Mouse (Mus musculus) kidney, postnatal 0 days (tissue): ENCODE measurements around the gene Unc13b. TPM values are rescaled to one million over a fixed set of nuclear protein-coding genes. Genes with fewer than 3 reads are reported as not detected.
A peak's percentile ranks its signal among the peaks of the same experiment; 100 is the strongest.

Experiments
- ATAC-seq: fragments of 200-750 bp; cut with Nextera tagmentation; replicated peaks from 2 replicates; pipeline ENCODE4 v1.8.0; 2017; ENCODE audit warnings: low read depth, moderate number of reproducible peaks, moderate TSS enrichment, moderate library complexity; ENCODE audit not compliant: low FRiP score
- DNase-seq: peaks from one replicate; pipeline ENCODE4 v3.0.0-alpha.2; 2016; ENCODE audit warnings: low spot score
- H3K27ac ChIP-seq: fragments of 300-500 bp; sonication (generic); 2 replicates; pipeline ENCODE4 v1.5.1; 2014; ENCODE audit warnings: mild to moderate bottlenecking
- H3K27me3 ChIP-seq: fragments of 300-500 bp; sonication (generic); 2 replicates; pipeline ENCODE4 v1.6.1; 2014; ENCODE audit warnings: low read length, mixed read lengths; ENCODE audit not compliant: insufficient read depth
- H3K36me3 ChIP-seq: fragments of 300-500 bp; sonication (generic); 2 replicates; pipeline ENCODE4 v1.6.1; 2014; ENCODE audit warnings: low read length, mixed read lengths; ENCODE audit not compliant: insufficient read depth
- H3K4me1 ChIP-seq: fragments of 300-500 bp; sonication (generic); replicated peaks from 2 replicates; pipeline ENCODE4 v1.6.1; 2014; ENCODE audit warnings: antibody characterized with exemption, low read length, mixed read lengths; ENCODE audit not compliant: insufficient read depth
- H3K4me2 ChIP-seq: fragments of 300-500 bp; sonication (generic); 2 replicates; pipeline ENCODE4 v1.6.1; 2014; ENCODE audit warnings: mild to moderate bottlenecking, low read length, moderate library complexity, mixed read lengths
- H3K4me3 ChIP-seq: fragments of 300-500 bp; sonication (generic); replicated peaks from 2 replicates; pipeline ENCODE4 v1.5.1; 2014; ENCODE audit warnings: low read depth, low read length
- H3K9ac ChIP-seq: fragments of 300-500 bp; sonication (generic); 2 replicates; pipeline ENCODE4 v1.6.1; 2014; ENCODE audit warnings: low read depth, low read length
- H3K9me3 ChIP-seq: fragments of 300-500 bp; sonication (generic); replicated peaks from 2 replicates; pipeline ENCODE4 v1.6.1; 2016; ENCODE audit warnings: low read length, inconsistent platforms, mixed read lengths
- CTCF ChIP-seq: IDR thresholded peaks from 2 replicates; pipeline ENCODE4 v1.5.1; 2016; ENCODE audit warnings: antibody characterized with exemption, low read depth, mild to moderate bottlenecking, moderate library complexity
- WGBS: fragments of 180-500 bp; shearing (Covaris S2); extraction: QIAGEN DNeasy Blood & Tissue Kit; methylation state at CpG from one replicate; pipeline ENCODE4 v1.1.7; 2014; 5-methylcytosine and 5-hydroxymethylcytosine counted together
- polyA plus RNA-seq: library from polyadenylated mRNA; unstranded; fragments of >200 nt; fragmentation: Nextera tagmentation; extraction: Ambion mirVana; gene quantifications from 2 replicates; pipeline ENCODE4 v1.2.1, GENCODE M21; 2015

Unc13b gene
- polyA plus RNA-seq, 1 experiment from 2014 or later = 3.3 TPM

- DNase-seq (no peak), ATAC-seq (no peak)
- H3K4me3 ChIP-seq = no peak overlapping the region
- no peaks in the 10 kb centered on the region for H3K27me3 ChIP-seq
- H3K9ac ChIP-seq = no peak overlapping the region
- 82% methylated on average over 5 of the region's 5 CpGs for WGBS
- H3K4me1 ChIP-seq = no peaks in the 10 kb centered on the region
- no peak for TF ChIP-seq CTCF
- H3K36me3 ChIP-seq = no peaks in the 10 kb centered on the region
- H3K4me2 ChIP-seq = no peak overlapping the region
- H3K9me3 ChIP-seq = no peaks in the 10 kb centered on the region
- no peak overlapping the region for H3K27ac ChIP-seq
Measured at GRCm38 (mm10) chr4:43189381-43189780, 130.6 kb downstream of the Unc13b start.

GRCm38 (mm10) chr4:43204946-43205345 is 146.2 kb downstream of the Unc13b start:
- no peak overlapping the region for H3K4me3 ChIP-seq
- no peak overlapping the region for H3K27ac ChIP-seq
- DNase-seq (no peak), ATAC-seq (no peak)
- TF ChIP-seq CTCF = no peak
- no peaks in the 10 kb centered on the region for H3K9me3 ChIP-seq
- no peak overlapping the region for H3K9ac ChIP-seq
- H3K4me1 ChIP-seq = no peaks in the 10 kb centered on the region
- 74% methylated on average over 2 of the region's 2 CpGs for WGBS
- H3K36me3 ChIP-seq = no peaks in the 10 kb centered on the region
- H3K27me3 ChIP-seq = no peaks in the 10 kb centered on the region
- no peak overlapping the region for H3K4me2 ChIP-seq

GRCm38 (mm10) chr4:43205571-43205970 is 146.8 kb downstream of the Unc13b start:
- Histone ChIP-seq H3K27ac (no peak overlapping the region), H3K4me1 (no peaks in the 10 kb centered on the region), H3K4me3 (no peak overlapping the region), H3K4me2 (no peak overlapping the region), H3K27me3 (no peaks in the 10 kb centered on the region), H3K9me3 (no peaks in the 10 kb centered on the region), H3K9ac (no peak overlapping the region), H3K36me3 (no peaks in the 10 kb centered on the region)
- DNase-seq (no peak), ATAC-seq (no peak)
- no peak for TF ChIP-seq CTCF
- WGBS = 55% methylated on average over 4 of the region's 4 CpGs

- Histone ChIP-seq H3K27me3 (no peaks in the 10 kb centered on the region), H3K36me3 (no peaks in the 10 kb centered on the region), H3K4me3 (no peak overlapping the region), H3K4me2 (no peak overlapping the region), H3K27ac (no peak overlapping the region), H3K4me1 (no peaks in the 10 kb centered on the region), H3K9ac (no peak overlapping the region), H3K9me3 (no peaks in the 10 kb centered on the region)
- 58% methylated on average over 5 of the region's 5 CpGs for WGBS
- no peak for DNase-seq
- no peak for ATAC-seq
- TF ChIP-seq CTCF = no peak
Measured at GRCm38 (mm10) chr4:43206989-43207388, 148.2 kb downstream of the Unc13b start.

GRCm38 (mm10) chr4:43209081-43209579 is 150.4 kb downstream of the Unc13b start:
- peak overlapping the region; percentile 40; the same call in 1 of the 2 replicates for H3K9ac ChIP-seq
- no peaks in the 10 kb centered on the region for H3K9me3 ChIP-seq
- DNase-seq (peak; percentile 27), ATAC-seq (no peak)
- H3K36me3 ChIP-seq = no peaks in the 10 kb centered on the region
- no peaks in the 10 kb centered on the region for H3K27me3 ChIP-seq
- H3K4me3 ChIP-seq = no peak overlapping the region
- no peaks in the 10 kb centered on the region for H3K4me1 ChIP-seq
- no peak overlapping the region for H3K27ac ChIP-seq
- peak overlapping the region; percentile 44 for H3K4me2 ChIP-seq
- WGBS = 8% methylated on average over 8 of the region's 8 CpGs
- no peak for TF ChIP-seq CTCF

GRCm38 (mm10) chr4:43209673-43210072 is 150.9 kb downstream of the Unc13b start:
- WGBS = 58% methylated on average over 6 of the region's 6 CpGs
- TF ChIP-seq CTCF = no peak
- no peaks in the 10 kb centered on the region for H3K27me3 ChIP-seq
- peak overlapping the region; percentile 44 for H3K4me2 ChIP-seq
- ATAC-seq = no peak
- H3K36me3 ChIP-seq = no peaks in the 10 kb centered on the region
- H3K9ac ChIP-seq = peak overlapping the region; percentile 40; the same call in 1 of the 2 replicates
- no peak for DNase-seq
- no peaks in the 10 kb centered on the region for H3K4me1 ChIP-seq
- H3K27ac ChIP-seq = no peak overlapping the region
- no peaks in the 10 kb centered on the region for H3K9me3 ChIP-seq
- H3K4me3 ChIP-seq = no peak overlapping the region

GRCm38 (mm10) chr4:43216491-43216890 is 157.7 kb downstream of the Unc13b start:
- H3K9ac ChIP-seq = no peak overlapping the region
- ATAC-seq (no peak), DNase-seq (no peak)
- no peaks in the 10 kb centered on the region for H3K36me3 ChIP-seq
- TF ChIP-seq CTCF = no peak
- 75% methylated on average over 3 of the region's 3 CpGs for WGBS
- no peak overlapping the region for H3K27ac ChIP-seq
- no peak overlapping the region for H3K4me3 ChIP-seq
- no peaks in the 10 kb centered on the region for H3K9me3 ChIP-seq
- no peak overlapping the region for H3K4me2 ChIP-seq
- no peaks in the 10 kb centered on the region for H3K4me1 ChIP-seq
- no peaks in the 10 kb centered on the region for H3K27me3 ChIP-seq
